Mouse (Mus musculus) C2C12 (cell line): ENCODE measurements at regions not wholly inside any gene's neighbourhood (a gene's known extent, or its start where the extent isn't known, plus 50 kb on each side); places are given as distances from the start of the nearest gene placed in this dataset.

ENCODE experiments used
- CEBPB ChIP-seq: IDR thresholded peaks from one replicate; pipeline ENCODE4 v1.6.1; 2011; ENCODE audit warnings: low read depth, mild to moderate bottlenecking, control low read depth, moderate library complexity
- CTCF ChIP-seq: IDR thresholded peaks from one replicate; pipeline ENCODE4 v1.5.1; 2011; ENCODE audit not compliant: control insufficient read depth, insufficient read depth, insufficient read length
- FOSL1 ChIP-seq: IDR thresholded peaks from one replicate; pipeline ENCODE4 v1.8.0; 2011; ENCODE audit warnings: mild to moderate bottlenecking, low read length; ENCODE audit not compliant: poor library complexity, insufficient read depth, severe bottlenecking
- MAX ChIP-seq: IDR thresholded peaks from one replicate; pipeline ENCODE4 v1.6.1; 2011; ENCODE audit warnings: mild to moderate bottlenecking, control low read depth
- MYOD1 ChIP-seq: IDR thresholded peaks from one replicate; pipeline ENCODE4 v1.6.1; 2011; ENCODE audit warnings: low read depth; ENCODE audit not compliant: control insufficient read depth, insufficient read length
- MYOG ChIP-seq: IDR thresholded peaks from one replicate; pipeline ENCODE4 v1.6.1; 2011; ENCODE audit not compliant: control insufficient read depth, insufficient read length; ENCODE audit errors: extremely low read depth
- USF1 ChIP-seq: IDR thresholded peaks from one replicate; pipeline ENCODE4 v1.6.1; 2011; ENCODE audit warnings: low read depth, mild to moderate bottlenecking, control low read depth, moderate library complexity

- TF ChIP-seq CTCF (no peak), MYOG (no peak), MAX (no peak), CEBPB (no peak), MYOD1 (no peak), USF1 (no peak), FOSL1 (peak; percentile 54)
Observed at GRCm38 (mm10) chr14:80657408-80657807, 673.5 kb downstream of the Olfm4 start.
